Mouse (Mus musculus) E14TG2a.4 (cell line): ENCODE measurements at regions not wholly inside any gene's neighbourhood (a gene's known extent, or its start where the extent isn't known, plus 50 kb on each side); places are given as distances from the start of the nearest gene placed in this dataset.

ENCODE experiments used
- H3K27me3 ChIP-seq: 2 replicates; pipeline ENCODE4 v1.6.1; 2014; ENCODE audit warnings: low read length, control low read depth; ENCODE audit not compliant: insufficient read depth
- H3K36me3 ChIP-seq: 2 replicates; pipeline ENCODE4 v1.6.1; 2014; ENCODE audit warnings: low read length, control low read depth; ENCODE audit not compliant: insufficient read depth
- H3K4me1 ChIP-seq: replicated peaks from 2 replicates; pipeline ENCODE4 v1.6.1; 2014; ENCODE audit warnings: low read depth, low read length, control low read depth
- H3K4me3 ChIP-seq: replicated peaks from 2 replicates; pipeline ENCODE4 v1.5.1; 2014; ENCODE audit warnings: mild to moderate bottlenecking, low read length
- H3K9me3 ChIP-seq: 2 replicates; pipeline ENCODE4 v1.6.1; 2014; ENCODE audit warnings: low read length, control low read depth
- CTCF ChIP-seq: conservative IDR thresholded peaks from 2 replicates; pipeline ENCODE4 v1.5.1; 2014; ENCODE audit warnings: low read length
- NANOG ChIP-seq: IDR thresholded peaks from 2 replicates; pipeline ENCODE4 v1.6.1; 2014; ENCODE audit warnings: borderline replicate concordance, low read length, mixed read lengths
- POU5F1 ChIP-seq: IDR thresholded peaks from 2 replicates; pipeline ENCODE4 v1.6.1; 2014; ENCODE audit warnings: low read length, borderline replicate concordance

- no peak overlapping the region for H3K4me3 ChIP-seq
- H3K9me3 ChIP-seq = no peaks in the 10 kb centered on the region
- no peaks in the 10 kb centered on the region for H3K4me1 ChIP-seq
- TF ChIP-seq NANOG (no peak), CTCF (no peak), POU5F1 (no peak)
- no peaks in the 10 kb centered on the region for H3K27me3 ChIP-seq
- no peaks in the 10 kb centered on the region for H3K36me3 ChIP-seq
Observed at GRCm38 (mm10) chr11:48605223-48605824, 194.8 kb upstream of the Rack1 start.

DNA sequence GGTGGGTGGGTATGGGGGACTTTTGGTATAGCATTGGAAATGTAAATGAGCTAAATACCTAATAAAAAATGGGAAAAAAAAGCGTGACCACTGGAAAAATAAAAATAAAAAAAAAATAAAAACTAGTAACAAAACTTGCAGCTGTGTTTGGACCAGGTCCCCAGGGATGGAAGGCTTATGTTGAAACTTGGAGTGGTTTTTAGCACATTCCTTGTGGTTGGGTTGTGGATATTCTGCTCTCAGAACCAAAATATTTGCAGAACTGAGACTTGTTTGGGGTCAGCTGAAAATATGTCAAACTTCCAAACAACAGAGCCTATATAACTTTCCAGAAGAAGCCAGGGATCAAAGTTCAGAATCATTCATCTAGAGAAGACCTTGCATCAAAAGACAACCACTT is 199.0 kb upstream of the Rack1 start:
- H3K27me3 ChIP-seq = 0 out of 2 replicates have a peak, but pooled peaks cover 3% of the 10 kb centered on the region
- no peak overlapping the region for H3K4me3 ChIP-seq
- no peaks in the 10 kb centered on the region for H3K9me3 ChIP-seq
- TF ChIP-seq POU5F1 (no peak), NANOG (no peak), CTCF (no peak)
- no peaks in the 10 kb centered on the region for H3K4me1 ChIP-seq
- H3K36me3 ChIP-seq = no peaks in the 10 kb centered on the region

- Histone ChIP-seq H3K9me3 (no peaks in the 10 kb centered on the region), H3K4me1 (no peaks in the 10 kb centered on the region), H3K4me3 (no peak overlapping the region), H3K36me3 (no peaks in the 10 kb centered on the region), H3K27me3 (0 out of 2 replicates have a peak, but pooled peaks cover 3% of the 10 kb centered on the region)
- TF ChIP-seq POU5F1 = no peak
- no peak for TF ChIP-seq CTCF
- no peak for TF ChIP-seq NANOG
Observed at GRCm38 (mm10) chr11:48599573-48600127, 200.5 kb upstream of the Rack1 start.

GRCm38 (mm10) chr11:48599033-48599432 is 201.1 kb upstream of the Rack1 start:
- H3K4me3 ChIP-seq = no peak overlapping the region
- H3K36me3 ChIP-seq = no peaks in the 10 kb centered on the region
- TF ChIP-seq CTCF = no peak
- no peak for TF ChIP-seq POU5F1
- TF ChIP-seq NANOG = no peak
- no peaks in the 10 kb centered on the region for H3K9me3 ChIP-seq
- H3K27me3 ChIP-seq = 0 out of 2 replicates have a peak, but pooled peaks cover 3% of the 10 kb centered on the region
- no peaks in the 10 kb centered on the region for H3K4me1 ChIP-seq

DNA sequence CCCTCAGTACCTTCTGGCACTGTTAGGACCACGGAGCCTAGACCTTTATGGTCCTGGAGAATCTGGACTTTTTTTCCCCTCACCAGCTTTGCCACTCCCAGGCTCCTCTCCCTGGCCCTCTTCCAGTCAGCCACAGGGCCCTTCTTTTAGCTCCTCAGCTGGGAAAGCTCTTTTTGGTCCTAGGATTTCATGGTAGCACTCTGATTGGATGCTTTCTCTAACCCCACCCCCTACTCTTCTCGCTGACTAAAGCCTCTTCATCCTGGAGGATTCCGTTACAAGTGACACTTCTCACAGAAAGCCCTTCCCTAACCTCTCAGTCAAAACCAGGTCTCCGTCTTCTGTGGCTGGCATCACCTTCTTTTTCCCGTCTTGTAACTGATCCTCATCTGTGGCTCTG is 205.7 kb upstream of the Rack1 start:
- no peak for TF ChIP-seq NANOG
- no peak for TF ChIP-seq CTCF
- Histone ChIP-seq H3K36me3 (no peaks in the 10 kb centered on the region), H3K4me3 (no peak overlapping the region), H3K4me1 (no peaks in the 10 kb centered on the region), H3K9me3 (no peaks in the 10 kb centered on the region), H3K27me3 (0 out of 2 replicates have a peak, but pooled peaks cover 3% of the 10 kb centered on the region)

DNA sequence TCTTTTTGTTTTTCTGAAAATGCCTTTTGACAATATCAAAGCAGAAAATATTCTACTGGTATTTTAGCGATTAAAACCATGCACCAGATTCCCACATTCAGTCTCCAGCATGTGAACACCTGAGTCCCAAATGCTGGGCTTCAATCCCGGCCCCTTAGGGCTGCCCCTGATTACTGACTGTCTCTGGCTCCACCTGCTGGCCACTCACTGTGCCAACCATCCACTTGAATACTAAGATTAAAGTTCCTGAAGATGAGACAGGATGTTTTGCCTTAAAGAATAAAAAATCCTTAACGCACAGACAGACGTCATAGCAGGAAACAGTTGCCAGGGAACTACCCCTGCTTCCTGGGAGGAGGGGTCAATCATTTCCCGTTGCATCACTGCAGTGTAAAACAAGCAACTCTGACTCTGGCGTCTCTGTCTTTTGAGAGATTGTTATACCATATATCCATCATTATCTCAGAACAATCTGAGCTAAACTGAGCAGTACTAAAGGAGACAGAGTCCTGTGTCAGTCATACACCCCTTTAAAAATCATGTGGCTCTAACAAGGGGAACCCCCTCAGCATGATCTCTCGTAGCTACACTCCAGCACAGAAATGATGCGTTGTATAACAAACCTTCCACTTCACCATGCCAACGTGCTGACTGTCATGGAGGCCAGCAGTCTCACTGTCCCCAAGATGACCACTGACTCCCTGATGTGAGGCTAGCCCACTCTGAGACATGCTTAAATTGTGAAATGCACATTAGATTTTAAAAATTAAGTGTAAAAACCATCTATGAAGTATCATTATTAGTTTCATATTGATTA is 211.1 kb upstream of the Rack1 start:
- Histone ChIP-seq H3K4me3 (no peak overlapping the region), H3K36me3 (no peaks in the 10 kb centered on the region), H3K9me3 (no peaks in the 10 kb centered on the region), H3K27me3 (peaks cover 3% of the 10 kb centered on the region; the same call in 1 of the 2 replicates), H3K4me1 (no peaks in the 10 kb centered on the region)
- TF ChIP-seq NANOG (no peak), CTCF (peak; percentile 86)

DNA sequence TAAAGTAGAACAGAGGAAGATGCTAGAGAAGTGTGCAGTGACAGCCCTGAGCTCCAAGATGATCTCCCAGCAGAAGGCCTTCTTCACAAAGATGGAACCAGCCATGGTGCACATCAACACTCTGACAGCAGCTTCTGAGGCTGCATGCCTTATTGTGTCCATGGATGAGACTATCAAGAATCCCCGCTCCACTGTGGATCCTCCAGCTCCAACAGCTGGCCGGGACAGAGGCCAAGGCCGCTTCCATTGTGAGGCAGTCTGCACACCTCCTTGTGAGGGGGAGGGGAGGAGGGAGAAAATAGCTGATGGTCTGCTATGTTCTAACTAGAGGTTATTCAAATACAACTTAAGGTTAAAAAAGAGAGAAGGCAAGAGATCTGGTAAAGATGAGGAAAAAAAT is 231.4 kb upstream of the Rack1 start:
- Histone ChIP-seq H3K4me1 (no peaks in the 10 kb centered on the region), H3K9me3 (no peaks in the 10 kb centered on the region), H3K27me3 (no peaks in the 10 kb centered on the region), H3K36me3 (no peaks in the 10 kb centered on the region), H3K4me3 (no peak overlapping the region)
- no peak for TF ChIP-seq CTCF
- no peak for TF ChIP-seq POU5F1
- TF ChIP-seq NANOG = no peak

DNA sequence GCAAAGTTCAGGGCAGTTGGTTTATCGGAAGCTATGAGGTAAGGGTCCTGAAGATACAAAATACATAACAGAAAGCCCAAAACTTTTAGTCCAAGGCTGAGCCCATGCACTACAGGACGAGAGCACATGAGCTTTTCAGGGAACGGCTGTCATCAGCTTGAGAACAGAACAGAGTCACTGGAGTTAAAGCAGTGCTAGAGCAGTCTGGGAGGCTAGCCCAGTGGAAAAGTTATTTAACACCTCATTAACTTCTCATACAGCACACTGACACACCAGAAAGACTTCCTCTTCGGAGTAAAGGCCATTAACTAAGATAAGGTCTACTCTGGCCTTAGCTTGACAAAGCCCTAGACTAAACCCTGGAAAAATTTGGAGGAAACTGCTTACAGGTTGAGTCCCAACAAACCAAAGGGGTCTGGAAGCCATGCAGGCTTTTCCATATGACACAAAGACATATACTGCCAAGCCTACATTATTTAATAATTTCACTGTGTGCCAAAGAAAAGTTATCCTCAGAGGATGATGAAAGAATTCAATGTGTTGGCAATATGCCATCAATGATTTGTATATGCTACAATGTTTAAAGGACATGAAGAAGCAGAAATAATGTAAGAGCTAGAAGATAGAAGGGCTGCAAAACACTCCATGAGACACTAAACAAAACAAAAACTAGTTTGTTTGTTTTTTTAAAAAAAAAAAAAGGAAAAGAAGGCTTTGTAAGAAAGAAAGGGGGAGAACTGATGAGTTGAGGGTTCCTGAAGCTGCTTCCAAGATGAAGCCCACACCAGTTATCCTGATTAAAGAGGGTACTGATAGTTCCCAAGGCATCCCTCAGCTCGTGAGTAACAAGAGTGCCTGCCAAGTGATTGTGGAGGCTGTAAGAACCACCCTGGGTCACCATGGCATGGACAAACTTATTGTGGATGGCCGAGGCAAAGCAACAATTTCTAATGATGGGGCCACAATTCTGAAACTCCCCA is 232.3 kb upstream of the Rack1 start:
- Histone ChIP-seq H3K36me3 (no peaks in the 10 kb centered on the region), H3K27me3 (no peaks in the 10 kb centered on the region), H3K4me3 (no peak overlapping the region), H3K4me1 (no peaks in the 10 kb centered on the region), H3K9me3 (no peaks in the 10 kb centered on the region)
- no peak for TF ChIP-seq NANOG
- TF ChIP-seq POU5F1 = no peak
- TF ChIP-seq CTCF = no peak
